Mouse (Mus musculus): ENCODE data around the gene Nhlrc2.
"Not testable (repeated sequence)": the region's sequence is repeated elsewhere in the genome, so short reads cannot be mapped to it uniquely, and the experiment has no call there.

Gene Nhlrc2

DNA sequence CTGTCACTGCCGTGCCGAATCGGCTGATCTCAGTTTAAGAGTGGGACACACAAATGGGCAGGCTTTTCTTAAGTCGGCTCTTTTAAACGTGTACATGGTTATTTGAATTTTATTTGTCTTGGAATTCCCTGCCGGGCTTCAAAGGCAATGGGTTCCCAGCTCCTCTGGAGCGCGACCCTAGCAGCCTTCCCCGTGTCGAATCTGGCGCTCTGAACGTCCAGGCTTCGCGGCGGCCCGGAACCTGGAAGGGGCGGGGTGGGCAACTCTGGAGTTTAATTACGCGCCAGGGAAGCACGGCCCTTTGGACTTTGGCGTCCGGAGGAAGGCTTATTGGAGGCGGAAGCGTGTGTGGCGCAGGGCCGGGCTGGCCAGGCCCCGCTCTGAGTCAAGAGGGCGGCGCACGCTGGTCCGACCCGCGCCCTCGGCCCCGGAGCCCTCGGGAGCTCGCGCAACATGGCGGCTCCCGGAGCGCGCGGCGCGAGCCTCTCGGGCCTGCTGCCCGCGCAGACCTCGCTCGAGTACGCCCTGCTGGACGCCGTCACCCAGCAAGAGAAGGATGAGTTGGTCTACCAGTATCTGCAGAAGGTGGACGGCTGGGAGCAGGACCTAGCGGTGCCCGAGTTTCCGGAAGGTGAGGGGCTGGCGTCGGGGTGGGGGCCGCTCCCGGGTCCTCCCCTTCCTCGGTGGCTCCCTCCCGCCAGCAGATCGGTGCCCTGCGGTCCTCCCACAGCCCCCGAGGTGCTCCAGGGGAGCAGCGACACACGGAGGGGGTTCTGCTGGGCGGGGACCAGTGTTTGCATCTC is at the start of gene Nhlrc2:
Nhlrc2 (plus strand) TSS at position 32 of the 803 bp plus-strand sequence.
- peak; percentile 16 for DNase-seq (ENCODE audit: extremely low read depth, low read depth, low spot score)

GRCm38 (mm10) chr19:56503069-56503468 is 45.0 kb upstream of the Nhlrc2 start:
- not testable (repeated sequence) for DNase-seq (ENCODE audit: extremely low read depth, low read depth, low spot score)

GRCm38 (mm10) chr19:56503525-56503924 is 44.5 kb upstream of the Nhlrc2 start:
- not testable (repeated sequence) for DNase-seq (ENCODE audit: extremely low read depth, low read depth, low spot score)

DNA sequence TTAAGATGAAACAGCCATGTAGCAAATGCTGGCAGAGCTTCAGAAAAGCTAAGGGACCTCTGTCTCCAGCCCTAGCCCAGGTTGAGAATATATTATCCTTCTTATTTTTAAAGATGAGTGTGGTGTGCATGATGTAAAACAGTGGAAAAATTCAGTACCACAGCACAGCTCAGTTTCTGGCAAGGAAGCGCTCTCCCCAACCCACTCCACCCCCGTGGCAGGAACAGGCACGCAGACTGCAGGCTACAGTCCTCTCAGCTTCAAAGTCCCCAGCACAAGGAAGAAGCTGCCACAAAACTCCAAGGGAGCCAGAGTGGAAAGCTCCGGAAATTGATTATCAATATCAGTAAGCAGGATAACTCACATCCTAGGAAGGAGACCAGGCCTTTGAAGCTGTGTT is 36.9 kb upstream of the Nhlrc2 start:
- not testable (repeated sequence) for DNase-seq (ENCODE audit: extremely low read depth, low read depth, low spot score)

DNA sequence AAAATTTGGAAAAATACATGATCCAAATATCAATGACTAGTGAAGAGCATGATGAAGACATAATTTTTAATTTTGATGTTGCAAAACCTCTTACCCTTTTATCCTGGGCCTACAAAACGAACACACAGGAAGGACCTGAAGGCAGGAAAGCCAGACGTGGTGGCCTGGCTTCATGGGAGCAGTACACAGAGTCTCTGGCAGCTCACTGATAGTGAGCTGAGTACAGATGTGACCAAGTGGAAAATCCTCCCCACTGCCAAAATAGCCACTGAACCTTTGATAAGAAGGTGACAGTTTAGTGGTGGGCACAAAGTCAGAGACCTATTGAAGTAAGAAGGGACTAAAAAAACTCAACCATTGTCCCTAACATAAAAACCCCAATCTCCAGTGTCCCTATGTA is 34.5 kb upstream of the Nhlrc2 start:
- not testable (repeated sequence) for DNase-seq (ENCODE audit: extremely low read depth, low read depth, low spot score)

- not testable (repeated sequence) for DNase-seq (ENCODE audit: extremely low read depth, low read depth, low spot score)
Measured at GRCm38 (mm10) chr19:56519408-56519807, 28.7 kb upstream of the Nhlrc2 start.

DNA sequence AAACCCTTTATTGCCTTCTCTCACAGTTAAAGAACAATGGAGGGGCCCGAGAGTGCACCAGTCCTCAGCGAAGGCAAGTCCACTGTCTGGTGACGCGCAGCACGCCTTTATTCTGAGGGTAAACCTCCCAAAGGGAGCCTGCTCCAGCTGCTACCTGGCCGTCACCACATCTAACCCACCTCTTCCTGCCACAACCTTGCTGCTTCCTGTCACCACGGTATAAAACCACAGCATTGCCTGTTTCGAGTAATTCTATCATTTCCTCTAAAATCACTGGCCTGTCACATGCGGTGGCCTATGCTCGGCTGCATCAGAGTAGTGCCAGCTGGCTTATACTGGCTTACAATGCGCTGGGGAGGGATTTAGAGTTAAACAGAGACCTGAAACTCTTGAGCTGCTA is 17.5 kb upstream of the Nhlrc2 start:
- not testable (repeated sequence) for DNase-seq (ENCODE audit: extremely low read depth, low read depth, low spot score)

GRCm38 (mm10) chr19:56531251-56531650 is 16.8 kb upstream of the Nhlrc2 start:
- DNase-seq (ENCODE audit: extremely low read depth, low read depth, low spot score), result no peak

GRCm38 (mm10) chr19:56533291-56534071 is 14.6 kb upstream of the Nhlrc2 start:
- DNase-seq (ENCODE audit: extremely low read depth, low read depth, low spot score), result no peak

DNA sequence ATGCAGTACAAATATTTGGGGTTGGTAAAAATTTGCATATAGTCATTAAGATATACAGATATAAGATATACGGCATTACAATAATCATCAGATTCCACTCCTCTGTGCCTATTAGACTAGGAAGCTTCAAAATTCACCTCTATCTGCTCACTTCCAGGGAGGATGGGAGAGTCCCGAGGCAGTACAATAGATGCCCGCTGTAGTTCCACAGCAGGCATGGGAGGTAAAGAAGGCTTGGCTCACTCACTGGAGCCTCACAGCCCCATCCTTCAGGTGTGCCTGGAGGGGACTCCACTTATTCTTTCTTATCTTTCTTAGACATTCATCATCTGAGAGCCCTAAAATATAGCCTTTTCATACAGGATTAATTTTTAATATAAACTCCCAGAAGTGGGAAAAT is 13.7 kb upstream of the Nhlrc2 start:
- DNase-seq (ENCODE audit: extremely low read depth, low read depth, low spot score), result no peak

DNA sequence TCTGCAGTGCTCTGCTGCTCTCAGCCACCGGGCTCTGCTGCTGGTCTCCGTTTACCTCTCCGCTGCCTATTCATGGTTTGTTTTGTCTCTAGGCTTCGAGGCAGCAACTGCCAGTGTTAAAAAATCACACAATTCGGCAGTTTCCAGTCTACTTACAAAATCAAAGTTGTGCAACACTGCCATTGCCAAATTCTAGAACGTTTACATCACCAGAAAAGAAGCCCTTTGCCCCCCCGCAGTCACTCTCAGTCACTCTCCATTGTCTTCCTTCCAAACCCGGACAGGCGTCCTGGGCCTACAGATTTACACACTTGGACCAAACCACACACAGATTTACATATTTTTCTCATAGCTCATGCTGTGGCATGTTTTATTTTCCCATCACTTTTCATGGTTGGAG is 13.0 kb upstream of the Nhlrc2 start:
- DNase-seq (ENCODE audit: extremely low read depth, low read depth, low spot score), result peak; percentile 66

GRCm38 (mm10) chr19:56535765-56536164 is 12.3 kb upstream of the Nhlrc2 start:
- no peak for DNase-seq (ENCODE audit: extremely low read depth, low read depth, low spot score)

- DNase-seq (ENCODE audit: extremely low read depth, low read depth, low spot score), result no peak
Measured at GRCm38 (mm10) chr19:56543320-56543719, 4.7 kb upstream of the Nhlrc2 start.

DNA sequence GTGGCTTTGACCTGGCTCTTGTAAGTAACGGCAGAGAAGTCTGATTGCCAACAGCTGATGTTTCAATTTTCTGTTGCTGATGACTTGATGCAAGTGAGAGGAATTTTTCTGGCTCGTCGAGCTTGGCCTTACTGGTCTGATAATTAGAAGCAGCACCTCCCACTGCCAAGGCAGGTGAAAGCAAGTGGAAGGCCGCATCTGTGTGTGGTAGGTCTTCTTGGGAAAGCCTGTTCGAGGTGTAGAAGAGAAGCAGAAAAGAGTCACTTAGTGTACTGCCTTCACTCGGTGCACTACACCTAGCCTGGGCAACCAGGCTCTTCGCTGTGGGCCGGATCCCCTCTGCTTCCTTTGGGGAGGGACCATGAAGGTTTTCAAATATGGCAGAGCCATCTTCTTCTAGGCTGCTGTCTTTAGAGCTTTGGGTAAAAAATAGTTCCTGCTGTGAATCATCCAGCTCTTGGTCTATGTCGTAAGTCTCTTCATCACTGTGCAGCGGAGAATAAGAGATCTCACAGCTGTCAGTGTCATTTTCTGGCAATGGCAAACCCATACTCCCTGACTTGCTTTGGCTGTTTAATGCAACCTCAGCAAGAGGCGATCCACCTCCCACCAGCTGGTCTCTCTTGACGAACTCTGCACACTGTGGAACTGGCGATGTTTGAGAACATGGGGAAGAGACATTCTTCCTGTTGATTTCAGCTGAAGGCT is 3.2 kb upstream of the Nhlrc2 start:
- no peak for DNase-seq (ENCODE audit: extremely low read depth, low read depth, low spot score)

DNA sequence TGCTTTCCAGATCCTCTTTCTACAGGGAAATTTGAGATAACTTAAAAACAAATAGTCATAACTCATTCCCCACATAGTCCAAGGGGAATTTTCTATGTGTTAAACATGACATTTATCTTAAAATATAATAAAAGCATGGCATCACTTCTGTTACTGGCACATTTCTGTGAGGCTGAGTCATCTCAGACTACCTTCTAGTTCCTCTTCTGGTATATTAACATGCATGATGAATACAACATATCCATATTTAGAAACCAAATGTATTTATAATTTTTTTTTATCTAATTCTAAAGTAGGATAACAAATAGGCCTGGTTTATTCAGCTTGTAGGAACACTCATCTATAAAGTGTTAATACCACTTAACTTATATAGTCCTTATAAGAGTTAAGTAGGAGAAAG is 2.0 kb upstream of the Nhlrc2 start:
- no peak for DNase-seq (ENCODE audit: extremely low read depth, low read depth, low spot score)

DNA sequence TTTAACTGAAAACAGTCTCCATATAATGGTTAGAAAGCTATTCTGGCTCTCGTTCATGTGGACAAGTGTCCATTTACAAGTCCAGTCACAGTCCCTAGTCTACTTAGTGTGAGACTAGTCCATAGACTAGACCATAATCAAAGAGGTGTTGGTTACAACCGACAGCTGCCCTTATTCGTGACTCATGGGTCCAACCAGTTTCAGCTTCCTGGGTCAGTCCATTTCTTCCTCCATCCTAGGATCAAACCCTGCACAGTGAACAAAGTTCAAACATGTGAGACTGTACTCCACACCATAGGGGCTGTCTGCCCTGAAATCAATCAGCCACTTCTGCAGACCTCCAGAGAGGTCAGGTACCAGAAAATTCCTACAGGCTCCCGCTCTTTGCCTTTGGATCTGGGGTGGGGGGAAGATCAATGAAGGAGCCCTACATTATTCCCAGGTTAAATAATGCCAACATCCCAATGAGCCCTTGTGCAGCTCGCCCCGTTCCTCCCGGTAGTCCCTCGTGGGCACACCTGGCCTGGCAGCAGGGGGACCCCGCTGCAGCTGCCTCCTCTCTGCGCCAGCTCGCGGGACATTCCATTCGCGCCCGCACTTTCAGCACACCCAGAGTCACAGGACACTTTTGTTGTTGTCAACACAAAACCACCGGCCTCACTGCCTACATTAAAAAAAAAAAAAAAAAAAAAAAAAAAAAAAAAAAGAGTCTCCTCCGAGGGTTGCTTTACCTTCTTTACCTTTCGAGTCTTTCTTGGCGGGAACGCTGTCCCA is 418 bp upstream of the Nhlrc2 start, which contains the start of gene Dclre1a:
Dclre1a (minus strand) TSS at position 767 of the 774 bp plus-strand sequence.
- DNase-seq (ENCODE audit: extremely low read depth, low read depth, low spot score), result no peak

DNA sequence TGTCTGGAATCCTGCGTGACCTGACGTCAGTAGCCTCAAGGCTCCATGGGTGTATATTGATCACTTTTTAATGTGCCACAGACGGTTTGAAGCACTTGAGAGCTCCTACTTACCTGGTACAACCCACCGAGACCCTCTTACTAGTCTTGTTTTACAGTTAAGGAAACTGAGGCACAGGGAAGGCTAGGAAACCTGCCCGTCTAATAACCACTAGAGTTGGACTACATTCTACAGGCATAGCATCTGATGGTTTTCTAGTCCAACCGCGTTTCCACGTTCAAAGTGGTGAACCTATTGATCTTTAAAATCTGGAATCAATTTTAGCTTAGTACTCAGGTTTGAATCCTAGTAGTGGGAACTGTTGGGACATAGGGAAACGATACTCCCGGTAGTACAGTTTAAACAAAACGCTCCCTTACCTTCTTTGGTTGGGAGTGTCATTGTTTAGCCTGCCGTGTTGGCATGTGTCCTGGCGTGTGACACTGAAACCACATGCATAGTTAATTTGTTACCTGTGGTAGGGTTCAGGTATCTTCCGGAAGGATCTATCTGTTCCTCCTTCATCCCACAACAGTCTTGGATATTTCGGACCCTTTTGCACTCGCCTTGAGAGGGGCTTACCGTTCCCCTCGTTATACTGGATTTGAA is 1.1 kb downstream of the Nhlrc2 start:
- DNase-seq (ENCODE audit: extremely low read depth, low read depth, low spot score), result no peak

GRCm38 (mm10) chr19:56553177-56553576 is 5.1 kb downstream of the Nhlrc2 start:
- DNase-seq (ENCODE audit: extremely low read depth, low read depth, low spot score), result no peak

- no peak for DNase-seq (ENCODE audit: extremely low read depth, low read depth, low spot score)
Measured at GRCm38 (mm10) chr19:56555972-56556371, 7.9 kb downstream of the Nhlrc2 start.

Measured in fat pad, adult 2 months (tissue).